Mouse (Mus musculus): ENCODE measurements around the gene Gabrg3. TPM values are rescaled to one million over a fixed set of nuclear protein-coding genes. Genes with fewer than 3 reads are reported as not detected.

Gene Gabrg3
- total and polyA plus RNA-seq, 2 experiments: not detected

- H3K79me2 ChIP-seq (ENCODE audit: control insufficient read depth, insufficient read depth, low read length): no peaks in the 10 kb centered on the region
- no peak overlapping the region for H3K27ac ChIP-seq (replicated peaks; ENCODE audit: insufficient read depth, low read depth, low read length)
- H3K27me3 ChIP-seq (ENCODE audit: control insufficient read depth, insufficient read depth, low read length): no peaks in the 10 kb centered on the region
- WGBS: 62% methylated on average over 3 of the region's 3 CpGs
- DNase-seq (ENCODE audit: extremely low read depth, low read depth, low spot score): no peak
- no peak overlapping the region for H3K4me3 ChIP-seq (ENCODE audit: insufficient read depth, low read depth, low read length)
- H3K9ac ChIP-seq (ENCODE audit: low read depth, low read length): no peak overlapping the region
- H3K4me1 ChIP-seq (ENCODE audit: control insufficient read depth, insufficient read depth, low read length): no peaks in the 10 kb centered on the region
- H3K36me3 ChIP-seq (ENCODE audit: control insufficient read depth, insufficient read depth, low read length): no peaks in the 10 kb centered on the region
- TF ChIP-seq POLR2A (IDR thresholded peaks at IDR 0.05; ENCODE audit: extremely low read depth, insufficient read depth, low read length) (no peak), CTCF (IDR thresholded peaks at IDR 0.05; ENCODE audit: low read depth, low read length) (no peak)
Measured at GRCm38 (mm10) chr7:57296639-57297038, 90.3 kb downstream of the Gabrg3 start.

GRCm38 (mm10) chr7:57294127-57294526 lies 92.9 kb downstream of the Gabrg3 start:
- no peak overlapping the region for H3K9ac ChIP-seq (ENCODE audit: low read depth, low read length)

GRCm38 (mm10) chr7:57293564-57293963 lies 93.4 kb downstream of the Gabrg3 start:
- H3K27ac ChIP-seq (replicated peaks; ENCODE audit: insufficient read depth, low read depth, low read length): no peak overlapping the region
- H3K4me1 ChIP-seq (ENCODE audit: control insufficient read depth, insufficient read depth, low read length): no peaks in the 10 kb centered on the region
- WGBS: 81% methylated on average over 6 of the region's 6 CpGs

More at GRCm38 (mm10) chr7:57294127-57294526, 92.9 kb downstream of the Gabrg3 start:
- DNase-seq (ENCODE audit: extremely low read depth, low read depth, low spot score): no peak
- H3K27me3 ChIP-seq (ENCODE audit: control insufficient read depth, insufficient read depth, low read length): no peaks in the 10 kb centered on the region
- no peak for TF ChIP-seq POLR2A (IDR thresholded peaks at IDR 0.05; ENCODE audit: extremely low read depth, insufficient read depth, low read length)
- no peak for TF ChIP-seq CTCF (IDR thresholded peaks at IDR 0.05; ENCODE audit: low read depth, low read length)
- H3K79me2 ChIP-seq (ENCODE audit: control insufficient read depth, insufficient read depth, low read length): no peaks in the 10 kb centered on the region
- H3K4me1 ChIP-seq (ENCODE audit: control insufficient read depth, insufficient read depth, low read length): no peaks in the 10 kb centered on the region
- no peak overlapping the region for H3K27ac ChIP-seq (replicated peaks; ENCODE audit: insufficient read depth, low read depth, low read length)
- no peak overlapping the region for H3K4me3 ChIP-seq (ENCODE audit: insufficient read depth, low read depth, low read length)
- H3K36me3 ChIP-seq (ENCODE audit: control insufficient read depth, insufficient read depth, low read length): no peaks in the 10 kb centered on the region
- 67% methylated on average over 1 of the region's 1 CpGs for WGBS

GRCm38 (mm10) chr7:57283186-57283585 lies 103.8 kb downstream of the Gabrg3 start:
- WGBS: 74% methylated on average over 6 of the region's 6 CpGs

More at GRCm38 (mm10) chr7:57293564-57293963, 93.4 kb downstream of the Gabrg3 start:
- H3K27me3 ChIP-seq (ENCODE audit: control insufficient read depth, insufficient read depth, low read length): no peaks in the 10 kb centered on the region
- no peaks in the 10 kb centered on the region for H3K36me3 ChIP-seq (ENCODE audit: control insufficient read depth, insufficient read depth, low read length)
- no peak for DNase-seq (ENCODE audit: extremely low read depth, low read depth, low spot score)
- no peak overlapping the region for H3K4me3 ChIP-seq (ENCODE audit: insufficient read depth, low read depth, low read length)
- H3K79me2 ChIP-seq (ENCODE audit: control insufficient read depth, insufficient read depth, low read length): no peaks in the 10 kb centered on the region
- H3K9ac ChIP-seq (ENCODE audit: low read depth, low read length): no peak overlapping the region
- TF ChIP-seq CTCF (IDR thresholded peaks at IDR 0.05; ENCODE audit: low read depth, low read length) (no peak), POLR2A (IDR thresholded peaks at IDR 0.05; ENCODE audit: extremely low read depth, insufficient read depth, low read length) (no peak)

GRCm38 (mm10) chr7:57278841-57279240 lies 108.1 kb downstream of the Gabrg3 start:
- TF ChIP-seq CTCF (IDR thresholded peaks at IDR 0.05; ENCODE audit: low read depth, low read length): no peak
- no peak for TF ChIP-seq POLR2A (IDR thresholded peaks at IDR 0.05; ENCODE audit: extremely low read depth, insufficient read depth, low read length)
- H3K9ac ChIP-seq (ENCODE audit: low read depth, low read length): no peak overlapping the region
- no peak for DNase-seq (ENCODE audit: extremely low read depth, low read depth, low spot score)
- 71% methylated on average over 3 of the region's 3 CpGs for WGBS
- no peak overlapping the region for H3K27ac ChIP-seq (replicated peaks; ENCODE audit: insufficient read depth, low read depth, low read length)
- no peak overlapping the region for H3K4me3 ChIP-seq (ENCODE audit: insufficient read depth, low read depth, low read length)
- H3K36me3 ChIP-seq (ENCODE audit: control insufficient read depth, insufficient read depth, low read length): no peaks in the 10 kb centered on the region
- H3K79me2 ChIP-seq (ENCODE audit: control insufficient read depth, insufficient read depth, low read length): no peaks in the 10 kb centered on the region
- H3K4me1 ChIP-seq (ENCODE audit: control insufficient read depth, insufficient read depth, low read length): no peaks in the 10 kb centered on the region
- H3K27me3 ChIP-seq (ENCODE audit: control insufficient read depth, insufficient read depth, low read length): no peaks in the 10 kb centered on the region

More at GRCm38 (mm10) chr7:57283186-57283585, 103.8 kb downstream of the Gabrg3 start:
- Histone ChIP-seq H3K79me2 (ENCODE audit: control insufficient read depth, insufficient read depth, low read length) (no peaks in the 10 kb centered on the region), H3K27ac (replicated peaks; ENCODE audit: insufficient read depth, low read depth, low read length) (no peak overlapping the region), H3K27me3 (ENCODE audit: control insufficient read depth, insufficient read depth, low read length) (no peaks in the 10 kb centered on the region), H3K4me3 (ENCODE audit: insufficient read depth, low read depth, low read length) (no peak overlapping the region), H3K4me1 (ENCODE audit: control insufficient read depth, insufficient read depth, low read length) (no peaks in the 10 kb centered on the region), H3K9ac (ENCODE audit: low read depth, low read length) (no peak overlapping the region), H3K36me3 (ENCODE audit: control insufficient read depth, insufficient read depth, low read length) (no peaks in the 10 kb centered on the region)
- TF ChIP-seq POLR2A (IDR thresholded peaks at IDR 0.05; ENCODE audit: extremely low read depth, insufficient read depth, low read length): no peak
- TF ChIP-seq CTCF (IDR thresholded peaks at IDR 0.05; ENCODE audit: low read depth, low read length): no peak
- DNase-seq (ENCODE audit: extremely low read depth, low read depth, low spot score): no peak

GRCm38 (mm10) chr7:57260201-57260600 lies 126.8 kb downstream of the Gabrg3 start:
- Histone ChIP-seq H3K4me1 (ENCODE audit: control insufficient read depth, insufficient read depth, low read length) (no peaks in the 10 kb centered on the region), H3K4me3 (ENCODE audit: insufficient read depth, low read depth, low read length) (no peak overlapping the region), H3K36me3 (ENCODE audit: control insufficient read depth, insufficient read depth, low read length) (no peaks in the 10 kb centered on the region), H3K79me2 (ENCODE audit: control insufficient read depth, insufficient read depth, low read length) (no peaks in the 10 kb centered on the region), H3K27ac (replicated peaks; ENCODE audit: insufficient read depth, low read depth, low read length) (no peak overlapping the region), H3K27me3 (ENCODE audit: control insufficient read depth, insufficient read depth, low read length) (no peaks in the 10 kb centered on the region), H3K9ac (ENCODE audit: low read depth, low read length) (no peak overlapping the region)
- WGBS: 73% methylated on average over 1 of the region's 1 CpGs
- DNase-seq (ENCODE audit: extremely low read depth, low read depth, low spot score): no peak
- TF ChIP-seq CTCF (IDR thresholded peaks at IDR 0.05; ENCODE audit: low read depth, low read length): no peak
- no peak for TF ChIP-seq POLR2A (IDR thresholded peaks at IDR 0.05; ENCODE audit: extremely low read depth, insufficient read depth, low read length)

All from liver, adult 2 months (tissue).